Mouse (Mus musculus): ENCODE results near the gene Coq9. TPM values are rescaled to one million over a fixed set of nuclear protein-coding genes. Genes with fewer than 3 reads are reported as not detected.

Gene Coq9
- polyA plus RNA-seq, 1 experiment from 2014 or later = 194 TPM

- peak overlapping the region; percentile 46 for H3K4me3 ChIP-seq (ENCODE audit: low read length)
- ATAC-seq (replicated peaks; ENCODE audit: extremely low read depth, insufficient read depth, low FRiP score) = peak; percentile 37
- peak overlapping the region; percentile 63 for H3K9ac ChIP-seq (ENCODE audit: low read length)
- peaks cover 53% of the 10 kb centered on the region for H3K4me1 ChIP-seq (ENCODE audit: control insufficient read depth, insufficient read depth, low read length)
- no peaks in the 10 kb centered on the region for H3K27me3 ChIP-seq (ENCODE audit: control insufficient read depth, insufficient read depth, low read length)
- H3K27ac ChIP-seq (ENCODE audit: low read length) = peak overlapping the region; percentile 60
- H3K4me2 ChIP-seq (ENCODE audit: low read depth, low read length) = peak overlapping the region; percentile 67
- WGBS = 11% methylated on average over 7 of the region's 7 CpGs
- H3K36me3 ChIP-seq (ENCODE audit: control insufficient read depth, insufficient read depth) = no peaks in the 10 kb centered on the region
- no peaks in the 10 kb centered on the region for H3K9me3 ChIP-seq (replicated peaks; ENCODE audit: control insufficient read depth, low read length)
Measured at GRCm38 (mm10) chr8:94871108-94871894, 33.2 kb downstream of the Coq9 start.

GRCm38 (mm10) chr8:94872156-94872555 is 34.0 kb downstream of the Coq9 start:
- peak overlapping the region; percentile 32 for H3K4me2 ChIP-seq (ENCODE audit: low read depth, low read length)
- H3K4me3 ChIP-seq (ENCODE audit: low read length) = no peak overlapping the region
- H3K36me3 ChIP-seq (ENCODE audit: control insufficient read depth, insufficient read depth) = no peaks in the 10 kb centered on the region
- 47% methylated on average over 3 of the region's 3 CpGs for WGBS
- peaks cover 60% of the 10 kb centered on the region for H3K4me1 ChIP-seq (ENCODE audit: control insufficient read depth, insufficient read depth, low read length)
- H3K27me3 ChIP-seq (ENCODE audit: control insufficient read depth, insufficient read depth, low read length) = no peaks in the 10 kb centered on the region
- H3K27ac ChIP-seq (ENCODE audit: low read length) = peak overlapping the region; percentile 28
- H3K9me3 ChIP-seq (replicated peaks; ENCODE audit: control insufficient read depth, low read length) = no peaks in the 10 kb centered on the region
- H3K9ac ChIP-seq (ENCODE audit: low read length) = 0 out of 2 replicates have a peak overlapping the region, but pooled peaks have one; percentile 5
- ATAC-seq (replicated peaks; ENCODE audit: extremely low read depth, insufficient read depth, low FRiP score) = no peak

- Histone ChIP-seq H3K4me2 (ENCODE audit: low read depth, low read length) (peak overlapping the region; percentile 32), H3K9ac (ENCODE audit: low read length) (no peak overlapping the region), H3K4me1 (ENCODE audit: control insufficient read depth, insufficient read depth, low read length) (peaks cover 60% of the 10 kb centered on the region), H3K4me3 (ENCODE audit: low read length) (no peak overlapping the region), H3K27ac (ENCODE audit: low read length) (no peak overlapping the region), H3K27me3 (ENCODE audit: control insufficient read depth, insufficient read depth, low read length) (no peaks in the 10 kb centered on the region), H3K36me3 (ENCODE audit: control insufficient read depth, insufficient read depth) (no peaks in the 10 kb centered on the region), H3K9me3 (replicated peaks; ENCODE audit: control insufficient read depth, low read length) (no peaks in the 10 kb centered on the region)
- no peak for ATAC-seq (replicated peaks; ENCODE audit: extremely low read depth, insufficient read depth, low FRiP score)
- 78% methylated on average over 2 of the region's 2 CpGs for WGBS
Measured at GRCm38 (mm10) chr8:94872576-94872975, 34.5 kb downstream of the Coq9 start.

GRCm38 (mm10) chr8:94874358-94874757 is 36.2 kb downstream of the Coq9 start:
- no peaks in the 10 kb centered on the region for H3K36me3 ChIP-seq (ENCODE audit: control insufficient read depth, insufficient read depth)
- ATAC-seq (replicated peaks; ENCODE audit: extremely low read depth, insufficient read depth, low FRiP score) = no peak
- H3K4me2 ChIP-seq (ENCODE audit: low read depth, low read length) = peak overlapping the region; percentile 95
- H3K27me3 ChIP-seq (ENCODE audit: control insufficient read depth, insufficient read depth, low read length) = no peaks in the 10 kb centered on the region
- WGBS = 11% methylated on average over 6 of the region's 6 CpGs
- peak overlapping the region; percentile 24; the same call in 1 of the 2 replicates for H3K9ac ChIP-seq (ENCODE audit: low read length)
- H3K4me3 ChIP-seq (ENCODE audit: low read length) = peak overlapping the region; percentile 67
- H3K4me1 ChIP-seq (ENCODE audit: control insufficient read depth, insufficient read depth, low read length) = peaks cover 46% of the 10 kb centered on the region
- H3K9me3 ChIP-seq (replicated peaks; ENCODE audit: control insufficient read depth, low read length) = no peaks in the 10 kb centered on the region
- no peak overlapping the region for H3K27ac ChIP-seq (ENCODE audit: low read length)

GRCm38 (mm10) chr8:94875096-94875870 is 37.2 kb downstream of the Coq9 start:
- ATAC-seq (replicated peaks; ENCODE audit: extremely low read depth, insufficient read depth, low FRiP score) = no peak
- peak overlapping the region; percentile 78 for H3K27ac ChIP-seq (ENCODE audit: low read length)
- peak overlapping the region; percentile 95 for H3K4me2 ChIP-seq (ENCODE audit: low read depth, low read length)
- H3K4me3 ChIP-seq (ENCODE audit: low read length) = peak overlapping the region; percentile 67
- peaks cover 38% of the 10 kb centered on the region for H3K4me1 ChIP-seq (ENCODE audit: control insufficient read depth, insufficient read depth, low read length)
- H3K36me3 ChIP-seq (ENCODE audit: control insufficient read depth, insufficient read depth) = no peaks in the 10 kb centered on the region
- WGBS = 8% methylated on average over 17 of the region's 17 CpGs
- no peaks in the 10 kb centered on the region for H3K9me3 ChIP-seq (replicated peaks; ENCODE audit: control insufficient read depth, low read length)
- no peaks in the 10 kb centered on the region for H3K27me3 ChIP-seq (ENCODE audit: control insufficient read depth, insufficient read depth, low read length)
- peak overlapping the region; percentile 82 for H3K9ac ChIP-seq (ENCODE audit: low read length)

- Histone ChIP-seq H3K27me3 (ENCODE audit: control insufficient read depth, insufficient read depth, low read length) (no peaks in the 10 kb centered on the region), H3K36me3 (ENCODE audit: control insufficient read depth, insufficient read depth) (no peaks in the 10 kb centered on the region), H3K9me3 (replicated peaks; ENCODE audit: control insufficient read depth, low read length) (no peaks in the 10 kb centered on the region), H3K27ac (ENCODE audit: low read length) (peak overlapping the region; percentile 78), H3K4me1 (ENCODE audit: control insufficient read depth, insufficient read depth, low read length) (peaks cover 33% of the 10 kb centered on the region), H3K9ac (ENCODE audit: low read length) (peak overlapping the region; percentile 82), H3K4me3 (ENCODE audit: low read length) (peak overlapping the region; percentile 67), H3K4me2 (ENCODE audit: low read depth, low read length) (peak overlapping the region; percentile 95)
- no peak for ATAC-seq (replicated peaks; ENCODE audit: extremely low read depth, insufficient read depth, low FRiP score)
- WGBS = under 1% methylated on average over 16 of the region's 20 CpGs
Measured at GRCm38 (mm10) chr8:94875871-94876150, 37.7 kb downstream of the Coq9 start.

- 2% methylated on average over 28 of the region's 37 CpGs for WGBS
- Histone ChIP-seq H3K36me3 (ENCODE audit: control insufficient read depth, insufficient read depth) (no peaks in the 10 kb centered on the region), H3K27ac (ENCODE audit: low read length) (peak within 1 kb of the TSS; percentile 78), H3K9ac (ENCODE audit: low read length) (peak within 1 kb of the TSS; percentile 82), H3K9me3 (replicated peaks; ENCODE audit: control insufficient read depth, low read length) (no peaks in the 10 kb centered on the region), H3K4me3 (ENCODE audit: low read length) (peak within 1 kb of the TSS; percentile 67), H3K4me2 (ENCODE audit: low read depth, low read length) (peak within 1 kb of the TSS; percentile 95), H3K27me3 (ENCODE audit: control insufficient read depth, insufficient read depth, low read length) (no peaks in the 10 kb centered on the region), H3K4me1 (ENCODE audit: control insufficient read depth, insufficient read depth, low read length) (peaks cover 29% of the 10 kb centered on the region)
- peak; percentile 80 for ATAC-seq (replicated peaks; ENCODE audit: extremely low read depth, insufficient read depth, low FRiP score)
Measured at GRCm38 (mm10) chr8:94876197-94876730, 38.1 kb downstream of the Coq9 start, which contains the start of gene Dok4. TSS of gene Dok4 (minus strand) at chr8:94876330.

GRCm38 (mm10) chr8:94876820-94877219 is 38.7 kb downstream of the Coq9 start:
- ATAC-seq (replicated peaks; ENCODE audit: extremely low read depth, insufficient read depth, low FRiP score) = no peak
- H3K4me2 ChIP-seq (ENCODE audit: low read depth, low read length) = peak overlapping the region; percentile 95
- peaks cover 25% of the 10 kb centered on the region for H3K4me1 ChIP-seq (ENCODE audit: control insufficient read depth, insufficient read depth, low read length)
- H3K9ac ChIP-seq (ENCODE audit: low read length) = no peak overlapping the region
- no peaks in the 10 kb centered on the region for H3K9me3 ChIP-seq (replicated peaks; ENCODE audit: control insufficient read depth, low read length)
- H3K27ac ChIP-seq (ENCODE audit: low read length) = peak overlapping the region; percentile 20; the same call in 1 of the 2 replicates
- no peaks in the 10 kb centered on the region for H3K36me3 ChIP-seq (ENCODE audit: control insufficient read depth, insufficient read depth)
- 45% methylated on average over 3 of the region's 3 CpGs for WGBS
- H3K4me3 ChIP-seq (ENCODE audit: low read length) = no peak overlapping the region
- no peaks in the 10 kb centered on the region for H3K27me3 ChIP-seq (ENCODE audit: control insufficient read depth, insufficient read depth, low read length)

GRCm38 (mm10) chr8:94880742-94881141 is 42.6 kb downstream of the Coq9 start:
- Histone ChIP-seq H3K4me2 (ENCODE audit: low read depth, low read length) (no peak overlapping the region), H3K27ac (ENCODE audit: low read length) (no peak overlapping the region), H3K9ac (ENCODE audit: low read length) (no peak overlapping the region), H3K36me3 (ENCODE audit: control insufficient read depth, insufficient read depth) (no peaks in the 10 kb centered on the region), H3K9me3 (replicated peaks; ENCODE audit: control insufficient read depth, low read length) (no peaks in the 10 kb centered on the region), H3K27me3 (ENCODE audit: control insufficient read depth, insufficient read depth, low read length) (no peaks in the 10 kb centered on the region), H3K4me3 (ENCODE audit: low read length) (no peak overlapping the region), H3K4me1 (ENCODE audit: control insufficient read depth, insufficient read depth, low read length) (peaks cover 7% of the 10 kb centered on the region)
- WGBS = 55% methylated on average over 4 of the region's 4 CpGs
- no peak for ATAC-seq (replicated peaks; ENCODE audit: extremely low read depth, insufficient read depth, low FRiP score)
